Mouse (Mus musculus): ENCODE measurements around the gene Acad10. TPM values are rescaled to one million over a fixed set of nuclear protein-coding genes. Genes with fewer than 3 reads are reported as not detected.
"Not testable (repeated sequence)": the region's sequence is repeated elsewhere in the genome, so short reads cannot be mapped to it uniquely, and the experiment has no call there.

Gene Acad10
- total RNA-seq, 4 experiments from 2014 or later, result 12.7 to 14.7 (median 13.5) TPM

- DNase-seq (ENCODE audit: low spot score in 2 of 2), result not testable (repeated sequence)
Observed at GRCm38 (mm10) chr5:121657656-121658055, 2.7 kb downstream of the Acad10 start.

- DNase-seq (ENCODE audit: low spot score in 2 of 2), result not testable (repeated sequence)
Observed at GRCm38 (mm10) chr5:121656866-121657265, 3.4 kb downstream of the Acad10 start.

DNA sequence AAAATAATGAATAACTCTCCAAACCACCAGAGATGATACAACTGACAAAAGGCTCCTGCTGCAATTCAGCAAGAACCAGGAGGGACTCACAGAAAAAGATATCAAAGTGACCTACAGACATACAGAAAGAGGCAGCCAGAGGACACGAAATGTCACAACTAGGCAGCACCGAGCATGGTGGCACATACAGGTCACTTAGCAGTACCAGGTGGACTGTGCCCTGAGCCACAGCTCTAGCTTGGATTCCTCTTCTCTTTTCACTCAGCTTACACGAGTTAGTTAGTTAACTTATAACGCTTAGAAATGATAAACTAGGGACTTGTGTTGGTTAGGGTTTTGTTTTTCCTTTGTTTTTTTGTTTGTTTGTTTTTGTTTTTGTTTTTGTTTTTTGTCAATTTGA lies 5.8 kb downstream of the Acad10 start:
- DNase-seq (ENCODE audit: low spot score in 2 of 2), result no peak

GRCm38 (mm10) chr5:121649134-121649533 lies 11.2 kb downstream of the Acad10 start:
- DNase-seq (ENCODE audit: low spot score in 2 of 2), result no peak

DNA sequence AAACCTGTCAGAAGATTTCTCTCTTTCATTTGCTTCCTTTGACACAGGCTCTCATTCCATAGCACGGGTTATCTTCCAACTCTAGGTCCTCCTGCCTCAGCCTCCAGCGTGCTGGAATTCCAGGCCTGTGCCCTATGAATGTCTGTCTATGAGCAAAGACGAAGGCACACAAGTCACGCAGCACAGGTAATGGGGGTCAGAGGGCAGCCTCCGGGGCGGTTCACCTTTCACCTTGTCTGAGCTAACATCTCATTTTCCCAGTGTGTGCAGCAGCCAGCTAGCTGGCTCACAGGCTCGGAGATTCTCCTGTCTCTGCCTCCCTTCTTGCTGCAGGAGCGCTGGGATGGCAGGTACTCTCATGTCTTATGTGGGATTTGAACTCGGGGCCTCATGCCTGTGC lies 20.7 kb downstream of the Acad10 start:
- no peak for DNase-seq (ENCODE audit: low spot score in 2 of 2)

DNA sequence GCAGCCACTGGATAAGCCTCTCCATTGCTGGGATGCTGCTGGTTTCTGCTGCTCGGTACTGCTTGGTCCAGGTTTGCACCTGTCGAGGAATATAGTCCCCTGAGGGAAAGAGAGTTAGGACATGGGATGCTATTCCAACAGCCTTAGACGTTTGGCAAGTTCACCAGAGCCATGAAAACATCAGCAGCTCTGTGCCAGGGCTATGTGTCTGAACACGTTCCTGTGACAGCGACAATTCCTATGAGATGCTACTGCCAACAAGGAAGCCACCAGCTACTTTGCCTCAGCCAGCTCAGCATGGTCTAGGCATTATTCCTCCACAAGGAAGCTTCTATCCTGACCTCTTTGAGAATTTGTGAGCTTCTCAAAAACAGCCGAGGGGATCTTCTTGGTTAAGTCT lies 23.0 kb downstream of the Acad10 start:
- no peak for DNase-seq (ENCODE audit: low spot score in 2 of 2)

DNA sequence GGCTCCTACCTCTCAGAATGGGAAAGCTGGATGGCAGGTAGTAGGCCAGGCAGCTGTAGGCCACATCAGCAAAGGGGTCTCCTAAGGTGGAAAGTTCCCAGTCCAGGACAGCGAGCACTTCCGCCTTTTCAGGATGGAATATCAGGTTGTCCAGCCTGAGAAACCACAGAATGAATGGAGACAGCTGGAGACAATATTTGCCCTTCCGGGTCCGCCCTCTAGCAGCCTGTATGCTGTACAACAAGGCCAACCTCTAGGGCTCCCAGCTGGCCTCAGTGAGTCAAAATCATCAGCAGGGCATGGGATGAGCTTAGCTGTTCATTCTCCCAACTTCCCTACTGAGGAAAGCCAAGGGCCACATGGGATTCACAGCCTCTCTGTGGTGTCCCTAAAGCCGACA lies 25.6 kb downstream of the Acad10 start:
- DNase-seq (ENCODE audit: low spot score in 2 of 2), result no peak

DNA sequence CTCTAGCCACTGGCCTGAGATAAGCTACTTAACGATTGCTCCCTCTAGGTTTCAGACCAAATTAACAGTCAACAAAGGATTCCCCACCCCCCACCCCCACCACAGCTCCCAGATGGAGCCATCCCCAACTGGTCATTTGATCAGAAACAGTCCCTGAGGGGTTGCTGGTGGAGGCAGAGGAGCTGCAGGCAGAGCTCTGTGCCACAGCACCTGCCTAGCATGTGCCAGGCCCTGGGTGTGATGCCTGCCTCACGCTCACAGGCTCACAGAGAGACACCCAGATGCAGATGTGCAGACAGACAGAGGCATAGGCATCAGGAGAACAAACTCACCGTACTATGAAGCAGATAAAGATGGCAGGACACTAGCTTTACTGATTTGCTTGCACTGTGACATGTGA lies 27.5 kb downstream of the Acad10 start:
- no peak for DNase-seq (ENCODE audit: low spot score in 2 of 2)

GRCm38 (mm10) chr5:121631106-121631647 lies 29.1 kb downstream of the Acad10 start:
- DNase-seq (ENCODE audit: low spot score in 2 of 2), result not testable (repeated sequence)

DNA sequence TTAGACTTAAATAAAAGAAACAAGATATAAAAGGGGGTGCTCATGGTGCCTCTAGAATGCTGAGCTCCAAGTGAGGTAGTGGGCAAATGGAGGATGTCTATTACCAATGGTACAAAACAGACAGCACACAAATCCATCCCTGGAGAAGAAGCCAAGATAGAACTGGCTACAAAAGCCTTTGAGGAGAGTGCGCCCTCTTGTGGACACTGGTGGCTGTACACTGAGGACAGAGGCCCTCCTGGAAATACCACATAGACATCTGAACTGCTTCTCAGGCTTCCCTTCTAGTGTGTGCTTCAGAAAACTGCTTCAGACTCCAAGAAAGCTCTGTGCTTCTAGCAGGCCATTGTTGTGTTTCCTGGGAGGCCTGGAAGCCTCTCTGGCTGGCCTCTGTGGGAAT lies 32.4 kb downstream of the Acad10 start:
- peak; percentile 40 to 47 for DNase-seq (ENCODE audit: low spot score in 2 of 2)

- no peak for DNase-seq (ENCODE audit: low spot score in 2 of 2)
Observed at GRCm38 (mm10) chr5:121623241-121623640, 37.1 kb downstream of the Acad10 start.

- DNase-seq (ENCODE audit: low spot score in 2 of 2), result no peak
Observed at GRCm38 (mm10) chr5:121621102-121621501, 39.2 kb downstream of the Acad10 start.

DNA sequence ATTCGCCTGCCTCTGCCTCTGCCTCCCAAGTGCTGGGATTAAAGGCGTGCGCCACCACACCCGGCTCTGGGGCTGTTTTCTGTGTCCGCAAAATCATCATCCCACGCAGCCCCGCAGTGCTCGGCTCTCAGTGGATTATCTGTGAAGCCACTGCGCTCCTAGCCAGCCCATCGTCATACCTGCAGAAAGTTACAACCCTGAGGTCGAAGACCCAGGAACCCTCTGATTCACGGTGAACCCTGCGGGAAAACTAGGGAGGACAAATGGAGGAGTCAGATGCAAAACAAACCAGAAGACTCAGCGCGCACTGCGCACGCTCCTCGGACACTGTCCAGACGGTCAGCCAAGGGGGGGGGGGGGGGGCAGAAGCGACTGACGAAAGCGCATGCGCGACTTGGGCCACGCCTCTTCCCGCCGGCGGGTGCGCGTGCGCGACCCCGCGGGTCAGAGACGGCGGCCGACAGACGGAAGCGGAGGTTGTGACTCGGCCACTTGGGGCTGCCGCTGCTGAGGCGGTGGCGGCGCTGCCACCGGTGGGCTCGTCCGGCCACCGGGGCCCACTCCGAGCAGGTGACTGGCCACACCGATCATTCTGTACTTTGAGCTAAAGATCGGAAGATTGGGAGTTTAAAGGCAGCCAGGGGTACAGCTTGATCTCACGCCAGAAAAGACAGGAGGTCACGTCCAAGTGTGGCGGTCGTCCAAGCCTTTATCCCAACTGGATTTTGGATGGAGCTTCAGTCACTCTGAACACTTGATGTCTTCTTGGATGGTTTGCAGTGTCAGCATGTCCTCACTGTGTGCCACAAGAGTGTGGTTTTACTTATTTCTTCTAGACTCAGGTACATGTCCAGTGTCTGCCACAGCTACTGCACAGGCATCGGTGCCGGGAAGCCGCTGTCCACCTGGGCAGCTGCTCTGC lies 41.5 kb downstream of the Acad10 start, which contains the start of gene Acad12:
Gene Acad12 (minus strand): TSS at position 347 of the 922 bp plus-strand sequence.
- DNase-seq (ENCODE audit: low spot score in 2 of 2), result peak; percentile 58 to 76

- DNase-seq (ENCODE audit: low spot score in 2 of 2), result not testable (repeated sequence)
Observed at GRCm38 (mm10) chr5:121614921-121615320, 45.4 kb downstream of the Acad10 start.

DNA sequence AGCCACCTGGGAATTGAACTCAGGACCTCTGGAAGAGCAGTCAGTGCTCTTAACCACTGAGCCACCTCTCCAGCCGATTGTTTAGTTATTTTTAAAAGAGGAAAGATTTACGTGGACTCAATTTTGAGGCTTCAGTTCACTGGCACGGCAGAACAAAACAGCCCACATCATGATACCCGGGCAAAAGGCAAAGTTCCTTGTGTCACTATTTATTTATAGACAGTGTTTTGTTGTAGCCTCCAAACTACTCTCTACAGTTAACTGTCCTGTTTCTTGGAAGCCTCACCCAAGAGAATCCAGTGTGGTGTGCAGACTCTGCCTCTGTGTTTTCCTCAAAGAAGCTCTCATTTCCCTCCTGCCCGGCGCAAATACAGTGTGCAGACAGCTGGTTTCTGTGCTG lies 48.3 kb downstream of the Acad10 start:
- DNase-seq (ENCODE audit: low spot score in 2 of 2), result no peak

GRCm38 (mm10) chr5:121609556-121610135 lies 50.7 kb downstream of the Acad10 start:
- DNase-seq (ENCODE audit: low spot score in 2 of 2), result not testable (repeated sequence)

DNA sequence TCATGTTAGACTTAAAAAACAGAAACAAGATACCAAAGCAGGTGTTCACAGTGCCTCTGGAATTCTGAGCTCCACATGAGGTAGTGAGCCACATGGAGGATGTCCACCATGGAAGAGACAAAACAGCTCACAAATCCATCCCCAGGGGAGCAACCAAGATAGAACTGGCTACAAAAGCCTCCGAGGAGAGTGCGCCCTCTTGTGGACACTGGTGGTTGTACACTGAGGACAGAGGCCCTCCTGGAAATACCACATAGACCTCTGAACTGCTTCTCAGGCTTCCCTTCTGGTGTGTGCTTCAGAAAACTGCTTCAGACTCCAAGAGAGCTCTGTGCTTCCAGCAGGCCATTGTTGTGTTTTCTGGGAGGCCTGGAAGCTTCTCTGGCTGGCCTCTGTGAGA lies 54.2 kb downstream of the Acad10 start:
- peak; percentile 67 to 70 for DNase-seq (ENCODE audit: low spot score in 2 of 2)

DNA sequence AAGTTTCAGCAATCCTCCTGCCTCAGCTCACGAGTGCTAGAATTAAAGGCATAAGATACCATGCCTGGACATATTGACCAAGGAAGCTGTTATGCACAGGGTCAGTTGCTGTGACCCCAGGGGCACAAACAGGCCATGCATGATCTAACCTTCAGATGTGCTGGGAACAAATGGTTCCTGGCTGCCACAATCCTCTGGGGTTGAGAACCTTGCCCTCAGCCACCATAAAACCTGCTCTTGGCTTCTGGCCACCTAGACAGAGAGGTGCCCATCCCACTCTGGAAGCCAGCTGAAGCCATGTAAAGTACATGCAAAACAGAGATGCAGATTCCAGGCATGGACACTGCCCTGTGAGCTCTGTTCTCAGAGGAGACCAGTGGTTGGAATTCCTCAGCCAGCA lies 56.5 kb downstream of the Acad10 start:
- DNase-seq (ENCODE audit: low spot score in 2 of 2), result not testable (repeated sequence)

DNA sequence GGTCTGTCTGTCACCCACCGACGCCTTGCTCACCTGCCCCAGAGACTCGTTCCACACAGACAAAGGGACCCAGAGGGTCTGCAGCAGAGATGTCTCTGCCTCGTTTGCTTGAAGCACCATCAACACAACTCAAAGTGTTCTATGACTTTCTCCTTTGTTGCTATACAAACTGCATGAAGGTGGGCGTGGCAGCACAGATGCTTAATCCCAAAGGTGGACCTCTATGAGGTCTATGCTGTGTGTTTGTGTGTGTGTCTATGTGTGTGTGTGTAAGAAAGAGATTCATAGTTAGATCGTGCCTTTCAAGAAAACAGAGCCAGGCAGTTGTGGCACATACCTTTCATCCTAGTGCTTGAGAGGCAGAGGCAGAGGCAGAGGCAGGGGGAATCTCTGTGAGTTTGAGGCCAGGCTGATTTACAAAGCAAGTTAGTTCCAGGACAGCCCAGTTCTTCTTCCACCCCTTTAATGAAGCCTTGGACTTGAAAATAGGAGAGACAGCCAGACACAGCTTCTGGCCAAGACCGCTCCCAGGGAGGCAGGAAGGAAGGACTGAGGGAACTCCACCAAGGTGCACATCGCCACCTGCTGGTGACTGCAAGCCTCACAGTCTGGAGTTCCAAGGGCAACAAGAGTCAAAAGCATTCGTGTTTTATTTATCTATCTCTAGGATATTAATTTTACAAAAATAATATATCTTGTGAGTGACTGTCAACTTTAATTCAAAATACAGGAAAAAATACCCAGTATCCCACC lies 58.6 kb downstream of the Acad10 start:
- DNase-seq (ENCODE audit: low spot score in 2 of 2), result peak; percentile 85 to 89

DNA sequence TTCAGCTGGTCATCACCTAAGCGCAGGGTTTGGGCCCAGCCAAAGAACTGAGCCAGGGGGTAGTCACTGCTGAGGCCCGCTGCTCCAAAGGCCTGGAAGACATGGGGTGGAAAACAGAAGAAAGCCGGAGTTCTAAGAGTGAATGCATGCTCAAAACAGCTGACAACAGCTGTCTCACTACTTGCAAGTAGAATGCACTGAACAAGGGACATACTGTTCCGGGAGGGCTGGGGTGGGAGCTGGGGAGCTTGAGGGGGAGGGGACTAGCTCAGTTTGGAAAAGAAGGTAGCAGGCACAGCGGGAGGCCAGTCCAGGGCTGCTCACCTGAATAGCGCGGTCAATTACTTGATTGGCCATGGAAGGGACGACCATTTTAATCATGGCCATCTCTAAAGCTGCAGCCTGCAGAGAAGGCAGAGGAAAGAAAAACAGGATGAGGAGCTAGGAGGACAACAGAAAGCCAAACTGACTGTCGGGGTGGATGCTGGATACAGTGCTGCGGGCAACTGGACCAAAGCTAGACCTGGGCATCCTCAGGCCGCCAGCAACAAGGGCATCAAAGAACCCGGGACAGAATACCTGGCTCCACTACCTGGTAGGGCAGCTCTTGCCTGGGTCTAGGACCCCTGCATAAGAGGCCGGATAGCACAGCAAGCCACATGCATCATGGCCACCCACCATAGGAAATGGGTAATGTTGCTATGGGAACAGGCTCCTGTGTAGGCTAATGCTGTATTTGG lies 61.3 kb downstream of the Acad10 start:
- no peak for DNase-seq (ENCODE audit: low spot score in 2 of 2)

DNA sequence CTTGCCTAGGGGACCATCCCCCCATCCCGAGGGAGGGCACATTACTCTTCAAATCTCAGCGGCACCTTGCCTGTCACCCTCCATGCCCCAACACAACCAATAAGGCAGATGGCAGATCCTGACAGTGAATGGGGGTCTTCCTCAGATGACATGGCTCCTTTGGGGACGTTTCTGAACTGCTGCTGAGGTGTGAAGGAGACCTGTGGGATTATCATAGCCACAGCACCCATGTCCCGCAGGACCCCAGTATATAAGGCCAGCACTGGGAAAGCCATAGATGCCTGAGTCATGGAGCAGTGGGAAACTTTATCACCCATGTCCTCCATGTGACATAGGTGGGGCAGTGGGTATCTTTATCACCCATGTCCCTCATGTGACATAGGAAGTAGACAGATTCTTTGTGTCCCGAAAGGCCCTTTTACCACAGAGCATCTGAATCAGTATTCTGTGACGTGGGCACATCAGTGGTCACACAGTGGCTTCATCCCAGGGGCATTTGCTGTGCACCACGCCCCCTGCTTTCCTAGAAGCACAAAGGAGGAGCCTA lies 62.2 kb downstream of the Acad10 start:
- DNase-seq (ENCODE audit: low spot score in 2 of 2), result no peak
